Mouse (Mus musculus): Measurements from ENCODE around the gene Gm14137.

- TF ChIP-seq CTCF (IDR thresholded peaks at IDR 0.05; ENCODE audit: extremely low read depth, insufficient read depth, insufficient read length, insufficient replicate concordance) (no peak), POLR2A (IDR thresholded peaks at IDR 0.05; ENCODE audit: low read depth, low read length) (no peak)
Observed at GRCm38 (mm10) chr2:119182914-119183313, 8.6 kb downstream of the Gm14137 start.

Measured in spleen, adult 2 months (tissue).